Mouse (Mus musculus) ES-Bruce4 (cell line): Measurements from ENCODE around the gene Mfn2.

Experiments used
- CTCF ChIP-seq: IDR thresholded peaks from one replicate; pipeline ENCODE4 v1.8.1; 2011; ENCODE audit warnings: low read depth, low read length
- EP300 ChIP-seq: IDR thresholded peaks from 2 replicates; pipeline ENCODE4 v1.6.1; 2011; ENCODE audit warnings: low read depth, low read length; ENCODE audit not compliant: insufficient read depth
- POLR2A ChIP-seq: IDR thresholded peaks from one replicate; pipeline ENCODE4 v1.8.1; 2011; ENCODE audit warnings: low read length; ENCODE audit not compliant: insufficient read depth

GRCm38 (mm10) chr4:147905090-147905659, 671 bp upstream of the Mfn2 start:
- no peak for TF ChIP-seq CTCF
- TF ChIP-seq EP300 = no peak
- no peak for TF ChIP-seq POLR2A
